Mouse (Mus musculus) intestine, embryonic 15.5 days (tissue): Measurements from ENCODE around the gene Arhgap27. TPM values are rescaled to one million over a fixed set of nuclear protein-coding genes. Genes with fewer than 3 reads are reported as not detected.
"Not testable (repeated sequence)": the region's sequence is repeated elsewhere in the genome, so short reads cannot be mapped to it uniquely, and the experiment has no call there.

Experiments
- ATAC-seq: fragments of 200-750 bp; cut with Nextera tagmentation; 2 replicates; pipeline ENCODE4 v1.8.0; 2017; ENCODE audit warnings: moderate TSS enrichment, moderate library complexity
- H3K27ac ChIP-seq: fragments of 300-500 bp; sonication (generic); 2 replicates; pipeline ENCODE4 v1.5.1; 2015; ENCODE audit warnings: mild to moderate bottlenecking, inconsistent platforms
- H3K27me3 ChIP-seq: fragments of 300-500 bp; sonication (generic); replicated peaks from 2 replicates; pipeline ENCODE4 v1.6.1; 2015; ENCODE audit warnings: inconsistent platforms
- H3K36me3 ChIP-seq: fragments of 300-500 bp; sonication (generic); 2 replicates; pipeline ENCODE4 v1.6.1; 2015; ENCODE audit warnings: inconsistent platforms
- H3K4me1 ChIP-seq: fragments of 300-500 bp; sonication (generic); replicated peaks from 2 replicates; pipeline ENCODE4 v1.6.1; 2015; ENCODE audit warnings: inconsistent platforms
- H3K4me2 ChIP-seq: fragments of 300-500 bp; sonication (generic); replicated peaks from 2 replicates; pipeline ENCODE4 v1.6.1; 2015; ENCODE audit warnings: mild to moderate bottlenecking, inconsistent platforms
- H3K4me3 ChIP-seq: fragments of 300-500 bp; sonication (generic); replicated peaks from 2 replicates; pipeline ENCODE4 v1.5.1; 2015; ENCODE audit warnings: inconsistent platforms
- H3K9ac ChIP-seq: fragments of 300-500 bp; sonication (generic); 2 replicates; pipeline ENCODE4 v1.6.1; 2015; ENCODE audit warnings: inconsistent platforms
- H3K9me3 ChIP-seq: fragments of 300-500 bp; sonication (generic); 2 replicates; pipeline ENCODE4 v1.6.1; 2016; ENCODE audit warnings: inconsistent platforms
- WGBS: fragments of 180-500 bp; shearing (Covaris S2); methylation state at CpG from one replicate; pipeline ENCODE4 v1.1.7; 2015; 5-methylcytosine and 5-hydroxymethylcytosine counted together
- polyA plus RNA-seq: library from polyadenylated mRNA; unstranded; fragments of >200 nt; fragmentation: Nextera tagmentation; extraction: Ambion mirVana; gene quantifications from 2 replicates; pipeline ENCODE4 v1.2.1, GENCODE M21; 2015

Arhgap27 gene
- polyA plus RNA-seq = 33.0 and 36.2 TPM in 2 replicates

GRCm38 (mm10) chr11:103363214-103364148 is at the start of gene Arhgap27:
Gene Arhgap27 (minus strand): TSS chr11:103363692.
- ATAC-seq = peak; percentile 22
- Histone ChIP-seq H3K9ac (peak within 1 kb of the TSS; percentile 56), H3K27ac (peak within 1 kb of the TSS; percentile 71), H3K27me3 (peaks cover 24% of the 10 kb centered on the region), H3K4me2 (peak within 1 kb of the TSS; percentile 90), H3K36me3 (no peaks in the 10 kb centered on the region), H3K4me1 (peaks cover 45% of the 10 kb centered on the region), H3K9me3 (no peaks in the 10 kb centered on the region), H3K4me3 (peak within 1 kb of the TSS; percentile 47)
- WGBS = 3% methylated on average over 35 of the region's 35 CpGs

DNA sequence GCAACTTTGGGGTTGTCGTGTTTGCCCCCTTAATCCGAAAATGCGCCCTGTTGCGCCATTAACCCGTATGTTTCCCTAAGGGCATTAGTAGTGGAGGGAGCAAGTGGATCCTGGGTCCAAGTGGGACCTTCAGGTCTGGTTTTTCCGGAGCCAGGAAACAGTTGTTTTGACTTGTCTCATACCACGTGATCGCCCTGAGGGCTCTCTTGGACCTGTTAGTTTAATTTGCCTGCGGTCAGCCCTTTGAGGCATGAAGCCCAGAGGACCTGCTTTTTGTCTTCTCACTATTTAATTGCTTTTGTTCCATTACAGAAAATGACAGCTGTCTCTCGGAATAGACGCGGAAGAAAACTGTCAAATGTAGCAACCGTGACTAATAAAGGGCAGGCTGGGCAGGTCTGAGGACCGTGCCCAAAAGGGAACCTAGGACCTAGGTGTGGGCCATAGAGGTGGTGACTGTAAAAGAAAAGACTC is 49.5 kb upstream of the Arhgap27 start:
- ATAC-seq = peak; percentile 72
- H3K9ac ChIP-seq = peak overlapping the region; percentile 77
- H3K4me1 ChIP-seq = peaks cover 6% of the 10 kb centered on the region
- H3K9me3 ChIP-seq = no peaks in the 10 kb centered on the region
- H3K27ac ChIP-seq = peak overlapping the region; percentile 82
- H3K4me3 ChIP-seq = peak overlapping the region; percentile 85
- H3K27me3 ChIP-seq = no peaks in the 10 kb centered on the region
- H3K4me2 ChIP-seq = peak overlapping the region; percentile 85
- 1% methylated on average over 14 of the region's 14 CpGs for WGBS
- no peaks in the 10 kb centered on the region for H3K36me3 ChIP-seq

- peak within 1 kb of the TSS; percentile 85 for H3K4me3 ChIP-seq
- H3K4me2 ChIP-seq = peak within 1 kb of the TSS; percentile 85
- ATAC-seq = peak; percentile 98
- H3K9me3 ChIP-seq = no peaks in the 10 kb centered on the region
- H3K4me1 ChIP-seq = peaks cover 6% of the 10 kb centered on the region
- peak within 1 kb of the TSS; percentile 77 for H3K9ac ChIP-seq
- no peaks in the 10 kb centered on the region for H3K36me3 ChIP-seq
- H3K27ac ChIP-seq = peak within 1 kb of the TSS; percentile 82
- H3K27me3 ChIP-seq = no peaks in the 10 kb centered on the region
- under 1% methylated on average over 67 of the region's 67 CpGs for WGBS
Measured at GRCm38 (mm10) chr11:103411981-103412949, 48.8 kb upstream of the Arhgap27 start, which contains the start of gene Plekhm1. Gene Plekhm1 (minus strand): TSS chr11:103412687.

- no peaks in the 10 kb centered on the region for H3K27me3 ChIP-seq
- H3K4me1 ChIP-seq = peaks cover 6% of the 10 kb centered on the region
- H3K36me3 ChIP-seq = 0 out of 2 replicates have a peak, but pooled peaks cover 2% of the 10 kb centered on the region
- ATAC-seq = no peak
- peak overlapping the region; percentile 85 for H3K4me2 ChIP-seq
- no peaks in the 10 kb centered on the region for H3K9me3 ChIP-seq
- peak overlapping the region; percentile 85; the same call in 1 of the 2 replicates for H3K4me3 ChIP-seq
- no peak overlapping the region for H3K9ac ChIP-seq
- no peak overlapping the region for H3K27ac ChIP-seq
- 72% methylated on average over 1 of the region's 1 CpGs for WGBS
Measured at GRCm38 (mm10) chr11:103411301-103411700, 47.8 kb upstream of the Arhgap27 start.

DNA sequence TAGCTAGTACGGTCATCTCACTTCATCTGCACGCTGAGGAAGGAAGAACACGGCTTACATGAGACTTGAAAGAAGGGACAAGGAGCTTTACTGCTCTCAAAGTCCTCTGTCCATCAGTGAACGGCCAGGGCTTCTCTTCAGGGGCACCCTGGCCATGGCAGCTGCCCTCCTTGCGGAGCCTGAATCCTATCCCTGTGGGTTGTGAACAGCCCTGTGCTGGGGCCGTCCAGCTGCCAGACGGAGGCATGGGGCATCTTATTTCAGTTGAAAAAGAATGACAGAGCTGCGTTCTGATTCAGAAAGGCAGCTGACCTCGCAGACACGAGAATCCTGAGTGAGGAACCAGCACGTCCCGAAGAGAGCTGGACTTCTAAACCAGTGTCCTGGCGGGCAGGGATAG is 45.4 kb upstream of the Arhgap27 start:
- WGBS = 89% methylated on average over 13 of the region's 13 CpGs
- no peak for ATAC-seq
- H3K4me2 ChIP-seq = no peak overlapping the region
- no peak overlapping the region for H3K27ac ChIP-seq
- peaks cover 6% of the 10 kb centered on the region for H3K4me1 ChIP-seq
- H3K9me3 ChIP-seq = no peaks in the 10 kb centered on the region
- no peak overlapping the region for H3K4me3 ChIP-seq
- H3K9ac ChIP-seq = no peak overlapping the region
- H3K36me3 ChIP-seq = 0 out of 2 replicates have a peak, but pooled peaks cover 2% of the 10 kb centered on the region
- H3K27me3 ChIP-seq = no peaks in the 10 kb centered on the region

DNA sequence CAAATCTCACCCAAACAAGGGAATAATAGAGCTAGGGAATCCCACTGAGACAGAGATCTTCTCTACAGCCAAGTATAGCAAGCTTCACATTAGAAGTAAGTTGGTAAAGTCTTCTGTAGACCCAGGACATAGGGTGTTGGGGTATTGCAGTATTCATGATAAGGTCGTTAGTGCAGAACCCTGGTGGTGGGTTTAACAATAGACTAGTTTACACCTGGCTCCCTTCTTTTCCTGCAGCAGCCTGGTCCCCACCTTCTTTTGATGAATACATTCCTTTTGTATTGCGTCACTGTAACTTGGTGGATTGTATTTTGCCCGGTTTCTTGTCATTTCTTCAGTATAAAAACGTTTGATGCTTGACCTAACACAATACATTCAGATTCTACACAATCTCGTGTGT is 43.6 kb upstream of the Arhgap27 start:
- not testable (repeated sequence) for H3K4me3 ChIP-seq, H3K27ac ChIP-seq, H3K9me3 ChIP-seq, ATAC-seq, H3K4me1 ChIP-seq, H3K4me2 ChIP-seq, H3K9ac ChIP-seq, H3K27me3 ChIP-seq, H3K36me3 ChIP-seq
- WGBS = 57% methylated on average over 5 of the region's 5 CpGs

GRCm38 (mm10) chr11:103406551-103406950 is 43.1 kb upstream of the Arhgap27 start:
- ATAC-seq = peak; percentile 77
- H3K27ac ChIP-seq = no peak overlapping the region

GRCm38 (mm10) chr11:103405814-103406213 is 42.3 kb upstream of the Arhgap27 start:
- WGBS = 92% methylated on average over 1 of the region's 1 CpGs
- no peak overlapping the region for H3K4me2 ChIP-seq
- no peaks in the 10 kb centered on the region for H3K27me3 ChIP-seq
- H3K9me3 ChIP-seq = no peaks in the 10 kb centered on the region
- H3K27ac ChIP-seq = no peak overlapping the region
- H3K4me1 ChIP-seq = no peaks in the 10 kb centered on the region
- no peak overlapping the region for H3K9ac ChIP-seq
- H3K36me3 ChIP-seq = 0 out of 2 replicates have a peak, but pooled peaks cover 2% of the 10 kb centered on the region
- H3K4me3 ChIP-seq = no peak overlapping the region
- no peak for ATAC-seq

More at GRCm38 (mm10) chr11:103406551-103406950, 43.1 kb upstream of the Arhgap27 start:
- Histone ChIP-seq H3K4me2 (no peak overlapping the region), H3K9me3 (no peaks in the 10 kb centered on the region), H3K27me3 (no peaks in the 10 kb centered on the region), H3K9ac (no peak overlapping the region), H3K36me3 (0 out of 2 replicates have a peak, but pooled peaks cover 2% of the 10 kb centered on the region), H3K4me1 (no peaks in the 10 kb centered on the region), H3K4me3 (no peak overlapping the region)
- WGBS = 64% methylated on average over 7 of the region's 7 CpGs

- Histone ChIP-seq H3K4me1 (no peaks in the 10 kb centered on the region), H3K4me2 (no peak overlapping the region), H3K4me3 (no peak overlapping the region), H3K36me3 (0 out of 2 replicates have a peak, but pooled peaks cover 2% of the 10 kb centered on the region), H3K27me3 (no peaks in the 10 kb centered on the region), H3K27ac (no peak overlapping the region), H3K9ac (no peak overlapping the region), H3K9me3 (no peaks in the 10 kb centered on the region)
- ATAC-seq = no peak
Measured at GRCm38 (mm10) chr11:103404618-103405017, 41.1 kb upstream of the Arhgap27 start.

DNA sequence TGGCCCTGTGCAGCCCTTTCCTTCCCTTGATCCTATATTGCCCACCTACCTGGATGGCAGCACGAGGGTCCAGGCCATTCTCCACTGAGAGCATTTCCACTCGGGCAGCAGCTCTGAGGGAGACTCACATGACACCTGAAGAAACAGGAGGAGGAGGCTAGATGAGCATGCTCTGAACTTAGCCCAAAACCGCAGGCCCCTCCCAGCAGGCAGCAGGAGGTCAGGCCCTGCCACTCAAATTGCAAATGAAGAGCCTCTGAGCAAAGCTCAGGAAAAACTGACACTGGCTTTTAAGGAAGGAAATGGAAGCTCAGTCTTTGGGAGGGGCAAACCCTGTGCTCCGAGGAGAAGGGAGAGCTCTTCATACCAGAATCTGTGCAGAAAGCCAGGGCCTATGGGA is 40.3 kb upstream of the Arhgap27 start:
- no peaks in the 10 kb centered on the region for H3K9me3 ChIP-seq
- no peaks in the 10 kb centered on the region for H3K27me3 ChIP-seq
- H3K4me3 ChIP-seq = no peak overlapping the region
- WGBS = 70% methylated on average over 4 of the region's 4 CpGs
- no peak overlapping the region for H3K27ac ChIP-seq
- 0 out of 2 replicates have a peak, but pooled peaks cover 2% of the 10 kb centered on the region for H3K36me3 ChIP-seq
- no peaks in the 10 kb centered on the region for H3K4me1 ChIP-seq
- H3K4me2 ChIP-seq = no peak overlapping the region
- H3K9ac ChIP-seq = no peak overlapping the region
- no peak for ATAC-seq

GRCm38 (mm10) chr11:103402738-103403137 is 39.2 kb upstream of the Arhgap27 start:
- Histone ChIP-seq H3K36me3 (0 out of 2 replicates have a peak, but pooled peaks cover 2% of the 10 kb centered on the region), H3K4me3 (no peak overlapping the region), H3K27me3 (no peaks in the 10 kb centered on the region), H3K4me1 (no peaks in the 10 kb centered on the region), H3K9ac (no peak overlapping the region), H3K9me3 (no peaks in the 10 kb centered on the region), H3K4me2 (no peak overlapping the region), H3K27ac (no peak overlapping the region)
- WGBS = 90% methylated on average over 5 of the region's 5 CpGs
- no peak for ATAC-seq
